Mouse (Mus musculus): Measurements from ENCODE around the gene Gm20422.

The Gm20422 gene

DNA sequence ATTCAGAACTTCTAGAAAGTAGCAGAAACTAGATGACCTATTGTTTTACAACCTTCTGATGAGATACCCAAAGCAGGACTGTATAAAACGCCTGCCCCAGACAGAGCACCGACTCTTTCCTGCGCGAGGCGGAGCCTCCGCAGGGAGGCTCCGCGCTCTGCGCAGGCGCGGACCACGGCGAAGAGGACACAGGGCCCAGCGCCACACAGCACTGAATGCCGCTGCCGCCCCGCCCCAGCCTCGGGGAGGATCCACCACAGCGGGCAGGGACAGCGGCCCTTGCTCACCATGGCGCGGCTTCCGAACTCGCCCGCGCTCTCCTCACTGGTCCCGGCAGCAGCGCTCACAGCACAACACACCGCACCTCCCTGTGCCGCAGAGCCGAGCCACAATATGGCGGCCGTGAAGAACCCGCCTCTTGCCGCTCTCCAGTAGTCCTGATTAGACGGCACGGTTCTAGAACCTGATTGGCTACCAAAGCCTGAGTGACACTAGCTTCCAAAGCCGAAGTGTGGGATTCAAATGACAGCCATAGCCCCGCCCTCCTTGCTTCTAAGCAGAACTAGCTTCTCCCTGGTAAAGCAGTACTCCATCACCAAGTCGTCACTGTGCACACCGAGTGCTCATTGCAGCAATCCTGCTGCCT lies at the start of gene Gm20422:
Gene Gm20422, minus strand, starts transcription at position 384 of the 646 bp plus-strand sequence.
- peak; percentile 88 for DNase-seq

DNA sequence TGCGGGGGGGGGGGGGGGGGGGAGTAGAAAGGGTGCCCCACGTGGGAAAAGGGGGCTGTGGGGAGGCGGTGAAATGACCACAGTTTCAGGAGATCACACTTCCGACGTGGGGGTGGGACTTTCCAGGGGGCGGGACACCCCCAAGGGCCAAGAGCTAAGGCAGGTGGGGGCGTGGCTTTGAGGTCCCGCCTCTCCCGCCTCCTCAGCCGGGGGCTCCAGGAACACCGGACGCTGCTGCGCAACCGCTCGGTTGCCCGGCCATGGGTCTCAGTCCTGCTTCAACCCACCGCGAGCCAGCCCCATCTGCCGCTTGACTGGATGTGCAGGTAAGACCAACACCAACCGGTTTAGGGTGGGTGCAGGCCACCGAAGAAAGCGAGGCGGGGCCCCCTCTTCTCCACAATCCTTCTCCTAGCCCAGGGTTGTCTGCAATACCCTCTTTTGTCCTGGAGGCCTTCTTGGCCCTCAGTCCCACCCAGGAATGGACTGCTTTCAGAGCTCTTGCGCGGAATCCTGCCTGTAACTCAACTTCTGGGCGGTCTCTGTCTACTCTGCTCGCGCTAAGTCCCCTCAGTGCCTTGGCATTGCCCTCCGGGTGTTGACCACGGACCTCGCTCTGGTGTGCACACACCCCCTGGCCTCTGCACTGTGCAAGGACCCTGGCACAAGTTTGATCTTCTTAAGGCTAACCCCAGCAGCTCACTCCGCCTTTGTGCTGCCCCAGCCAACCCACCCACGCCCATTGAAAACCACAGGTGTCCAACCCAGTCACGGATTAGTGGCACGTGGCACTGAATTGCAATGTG lies 47.9 kb upstream of the Gm20422 start, which contains the start of gene Lpar2:
Gene Lpar2, plus strand, starts transcription at position 44 of the 806 bp plus-strand sequence.
- DNase-seq: peak; percentile 83

DNA sequence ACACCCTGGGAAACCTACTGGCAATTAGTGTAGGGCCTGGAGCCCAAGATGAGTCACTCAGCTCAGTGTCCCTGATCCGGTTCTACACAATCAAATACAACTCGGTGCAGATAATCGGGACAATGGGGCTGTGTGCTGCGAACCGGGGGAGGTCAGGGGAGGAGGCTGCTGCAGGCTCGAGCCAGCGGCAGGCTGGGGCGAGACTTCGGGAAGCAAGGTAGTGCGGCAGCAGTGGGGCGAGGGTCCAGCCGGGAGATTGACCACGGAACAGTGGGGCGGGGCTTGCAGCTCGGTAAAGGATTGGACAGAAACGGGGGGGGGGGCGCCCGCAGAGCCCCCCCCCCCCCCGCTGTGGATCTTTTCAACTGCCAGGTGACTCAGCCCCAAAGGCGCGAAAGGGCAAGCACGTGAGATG lies 47.3 kb upstream of the Gm20422 start:
- peak; percentile 51 for DNase-seq

DNA sequence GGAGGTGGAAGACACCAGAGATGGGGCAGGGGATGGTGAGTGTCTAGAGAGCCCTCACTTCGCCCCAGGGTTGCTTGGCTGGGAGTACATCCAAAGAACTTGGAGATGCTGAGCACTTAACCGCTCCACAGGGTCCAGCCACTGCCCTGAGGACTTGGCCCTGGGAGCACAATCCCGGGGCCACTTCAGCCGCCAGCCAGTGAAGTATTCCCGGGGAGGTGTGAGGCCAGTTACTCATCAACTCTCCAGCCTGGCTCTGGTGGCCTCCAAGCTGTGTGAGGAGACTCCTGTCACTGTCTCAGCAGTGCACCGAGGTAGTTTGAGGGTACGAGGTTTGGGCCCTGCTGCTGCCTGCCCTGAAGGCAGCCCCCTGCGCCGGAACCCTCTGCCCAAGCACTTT lies 45.8 kb upstream of the Gm20422 start:
- no peak for DNase-seq

DNA sequence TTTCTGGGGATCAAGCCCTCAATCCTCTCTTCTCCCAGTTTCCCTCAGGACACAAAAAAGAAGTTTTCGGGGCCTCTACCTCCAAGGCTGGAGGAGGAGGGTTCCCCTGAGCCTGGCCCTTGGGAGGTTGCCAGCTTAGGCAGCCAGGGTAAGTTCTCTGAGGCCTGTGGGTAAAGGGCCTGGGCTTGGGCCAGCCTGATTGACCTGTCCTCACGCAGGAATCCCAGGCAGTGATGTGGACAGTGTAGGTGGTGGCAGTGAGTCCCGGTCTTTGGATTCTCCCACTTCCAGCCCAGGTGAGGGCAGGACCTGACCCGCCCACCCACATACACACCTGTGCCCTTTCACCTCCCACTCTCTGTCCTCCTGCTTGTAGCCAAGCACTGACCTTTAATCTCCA lies 40.7 kb upstream of the Gm20422 start:
- no peak for DNase-seq

DNA sequence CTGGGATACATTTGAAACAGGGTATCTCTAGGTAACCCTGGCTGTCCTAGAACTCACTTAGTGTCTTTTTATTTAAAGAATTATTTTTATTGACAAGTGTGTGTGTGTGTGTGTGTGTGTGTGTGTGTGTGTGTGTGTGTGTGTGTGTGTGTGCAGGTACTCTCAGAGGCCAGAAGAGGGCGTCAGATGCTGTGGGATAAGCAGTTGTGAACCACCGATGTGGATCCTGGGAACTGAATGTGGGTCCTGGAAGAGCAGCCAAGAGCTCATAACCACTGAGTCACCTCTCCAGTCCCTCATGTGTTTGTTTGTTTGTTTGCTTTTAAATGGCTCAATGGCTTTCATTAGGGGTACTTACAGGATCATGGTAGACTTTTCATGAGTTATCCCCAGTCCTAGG lies 40.2 kb upstream of the Gm20422 start:
- DNase-seq: no peak

DNA sequence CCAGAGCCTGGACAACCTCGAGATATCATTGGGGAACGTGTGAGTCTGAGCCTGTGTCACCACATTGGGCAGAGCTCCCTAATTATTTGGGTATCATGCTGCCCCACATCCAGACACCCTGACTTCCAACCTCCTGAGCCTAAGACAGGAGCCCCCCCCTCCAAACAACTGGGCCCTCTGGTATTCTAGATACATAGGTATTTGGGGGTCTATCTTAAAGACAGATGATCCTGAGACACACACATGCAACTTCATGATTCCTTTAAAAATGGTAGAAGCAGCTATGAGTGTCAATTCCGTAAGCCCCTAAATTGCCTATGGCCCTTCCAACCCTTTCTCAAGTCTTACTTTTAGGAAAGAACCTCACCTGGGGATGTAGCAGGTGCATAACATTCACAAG lies 35.1 kb upstream of the Gm20422 start:
- no peak for DNase-seq

DNA sequence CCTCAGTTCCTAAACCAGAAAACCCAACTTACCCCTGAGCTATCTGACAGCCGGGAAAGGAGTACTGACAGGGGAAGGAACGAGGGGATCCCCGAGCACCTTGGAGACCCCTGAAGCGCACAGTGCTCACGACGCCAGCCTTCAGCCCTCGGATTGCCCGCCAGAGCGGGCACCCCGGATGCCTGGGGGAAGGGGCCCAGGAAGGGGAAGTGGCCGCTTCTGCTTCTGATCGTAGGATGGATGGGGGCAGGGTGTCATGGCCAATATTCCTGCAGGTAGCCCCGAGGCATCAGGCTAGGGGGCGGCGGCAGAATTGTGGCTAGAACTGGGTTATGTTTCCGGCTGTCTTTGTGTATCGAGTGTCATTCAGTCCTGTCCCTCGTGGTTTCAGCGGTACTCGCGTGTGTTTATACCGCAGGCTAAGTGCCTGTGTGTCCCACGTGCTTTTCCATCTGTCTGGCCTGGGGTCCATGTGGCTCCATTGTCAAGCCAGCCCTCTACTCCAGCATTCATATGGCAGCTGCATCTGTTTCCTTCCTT lies 34.2 kb upstream of the Gm20422 start:
- DNase-seq: peak; percentile 75

DNA sequence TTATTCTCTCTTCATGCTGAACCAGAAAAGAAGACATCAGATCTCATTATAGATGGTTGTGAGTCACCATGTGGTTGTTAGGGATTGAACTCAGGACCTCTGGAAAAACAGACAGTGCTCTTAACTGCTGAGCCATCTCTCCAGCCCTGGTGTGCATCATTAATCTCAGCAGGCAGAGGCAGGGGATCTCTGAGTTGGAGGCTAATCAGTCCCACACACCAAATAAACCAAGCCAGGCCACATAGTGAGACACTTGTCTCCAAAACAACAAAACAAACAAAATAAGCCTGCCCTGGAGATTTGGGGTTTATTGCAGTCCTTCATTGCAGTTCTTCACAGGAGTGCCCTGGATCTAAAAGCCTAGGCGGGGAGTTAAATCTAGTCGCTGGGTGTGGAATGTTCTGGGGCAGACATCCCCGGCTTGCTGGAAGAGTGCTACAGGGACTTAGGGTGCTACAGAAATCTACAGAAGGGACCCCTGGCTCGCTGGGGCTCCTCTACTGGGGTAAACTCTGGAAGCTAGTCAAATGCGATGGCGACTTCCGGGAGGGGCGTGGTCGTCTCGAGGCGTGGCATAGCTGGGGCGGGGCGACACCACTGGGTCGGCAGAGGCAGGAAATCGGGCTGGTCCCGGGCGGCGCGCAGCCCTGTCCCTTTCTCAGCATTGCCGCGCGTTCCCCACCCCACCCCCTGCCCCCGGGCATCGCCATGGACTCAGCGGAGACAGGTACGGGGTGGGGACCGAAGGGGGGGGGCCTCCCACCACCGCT lies 33.6 kb upstream of the Gm20422 start, which contains the start of gene Gmip:
Gene Gmip, plus strand, starts transcription at position 586 of the 770 bp plus-strand sequence.
- DNase-seq: peak; percentile 96

DNA sequence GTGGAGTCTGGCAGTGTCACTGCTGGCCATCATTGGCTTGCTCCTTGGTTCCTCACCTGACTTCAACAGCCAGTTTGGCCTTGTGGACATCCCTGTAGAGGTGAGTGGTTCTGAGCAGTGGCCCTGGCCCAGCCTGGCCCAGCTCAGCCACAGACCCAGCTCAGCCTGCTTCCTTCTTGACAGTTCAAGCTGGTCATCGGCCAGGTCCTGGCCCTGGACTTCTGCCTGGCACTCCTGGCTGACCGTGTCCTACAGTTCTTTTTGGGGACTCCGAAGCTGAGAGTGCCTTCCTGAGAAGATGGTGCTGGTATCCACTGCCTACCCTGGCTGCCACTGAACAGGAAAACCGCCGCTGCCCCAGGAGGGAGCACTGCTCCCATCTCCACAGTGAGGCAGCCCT lies 32.5 kb upstream of the Gm20422 start:
- no peak for DNase-seq

DNA sequence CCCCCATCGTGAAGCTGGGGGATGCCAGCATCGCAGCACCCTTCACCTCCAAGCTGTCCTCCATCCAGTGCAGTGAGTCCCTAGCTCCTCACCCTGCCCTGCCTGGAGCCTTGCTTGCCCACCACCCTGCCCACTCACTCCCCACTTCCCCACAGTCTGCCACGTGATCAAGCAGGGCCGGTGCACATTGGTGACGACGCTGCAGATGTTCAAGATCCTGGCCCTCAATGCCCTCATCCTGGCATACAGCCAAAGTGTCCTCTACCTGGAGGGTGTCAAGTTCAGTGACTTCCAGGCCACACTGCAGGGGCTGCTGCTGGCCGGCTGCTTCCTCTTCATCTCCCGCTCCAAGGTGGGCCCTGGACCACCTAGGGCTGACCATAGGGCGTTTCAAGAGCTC lies 30.8 kb upstream of the Gm20422 start:
- DNase-seq: no peak

DNA sequence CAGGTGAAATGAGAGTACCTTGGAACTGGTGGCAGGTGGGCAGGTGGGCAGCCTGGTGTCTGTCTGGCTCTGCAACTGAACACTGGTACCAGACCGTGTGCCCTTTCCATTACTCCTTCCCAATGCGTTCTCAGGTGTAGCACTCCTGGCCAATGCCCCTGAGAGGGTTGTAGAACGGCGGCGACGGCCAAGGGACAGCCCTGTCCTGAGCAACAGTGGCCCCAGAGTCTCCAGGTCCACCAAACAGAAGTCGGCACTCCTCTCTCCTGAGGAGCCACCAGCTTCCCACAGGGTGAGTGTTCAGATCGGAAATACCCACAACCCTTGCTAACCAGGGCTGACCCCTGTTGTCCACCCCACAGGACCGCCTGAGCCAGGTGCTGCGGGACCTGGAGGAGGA lies 30.4 kb upstream of the Gm20422 start:
- peak; percentile 2 for DNase-seq

DNA sequence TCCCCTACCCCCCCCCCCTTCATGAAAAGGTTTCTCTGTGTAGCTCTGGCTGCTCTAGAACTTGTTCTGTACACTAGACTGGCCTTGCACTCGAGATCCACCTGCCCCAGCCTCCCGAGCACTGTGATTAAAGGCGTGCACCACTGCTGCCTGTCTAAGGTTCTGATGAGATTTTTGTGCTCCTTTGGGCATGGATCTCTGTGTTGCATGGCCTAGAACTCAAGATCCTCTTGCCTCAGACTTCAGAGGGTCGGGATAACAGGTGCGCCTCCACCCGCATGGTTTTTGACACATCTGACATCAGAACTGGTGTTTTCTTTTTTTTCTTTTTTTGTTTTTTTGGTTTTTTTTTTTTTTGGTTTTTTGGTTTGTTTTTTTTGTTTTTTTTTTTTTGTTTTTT lies 29.9 kb upstream of the Gm20422 start:
- DNase-seq: peak; percentile 2

DNA sequence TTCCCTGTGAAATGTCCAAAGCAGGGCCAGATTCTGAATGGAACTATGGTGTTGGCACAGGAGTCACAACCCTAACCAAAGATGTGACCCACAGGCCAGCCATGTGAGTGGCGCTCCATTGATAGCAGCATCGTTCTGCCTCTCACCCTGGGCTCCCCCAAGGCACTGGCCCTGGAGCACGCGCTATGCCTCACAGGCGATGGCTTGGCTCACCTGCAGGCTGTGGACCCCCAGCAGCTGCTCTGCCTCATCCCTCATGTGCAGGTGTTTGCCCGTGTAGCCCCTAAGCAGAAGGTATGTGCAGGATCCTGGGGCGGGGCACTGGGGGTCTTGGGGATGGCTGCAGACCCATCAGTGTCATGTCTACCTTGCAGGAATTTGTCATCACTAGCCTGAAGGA lies 28.7 kb upstream of the Gm20422 start:
- DNase-seq: peak; percentile 2

DNA sequence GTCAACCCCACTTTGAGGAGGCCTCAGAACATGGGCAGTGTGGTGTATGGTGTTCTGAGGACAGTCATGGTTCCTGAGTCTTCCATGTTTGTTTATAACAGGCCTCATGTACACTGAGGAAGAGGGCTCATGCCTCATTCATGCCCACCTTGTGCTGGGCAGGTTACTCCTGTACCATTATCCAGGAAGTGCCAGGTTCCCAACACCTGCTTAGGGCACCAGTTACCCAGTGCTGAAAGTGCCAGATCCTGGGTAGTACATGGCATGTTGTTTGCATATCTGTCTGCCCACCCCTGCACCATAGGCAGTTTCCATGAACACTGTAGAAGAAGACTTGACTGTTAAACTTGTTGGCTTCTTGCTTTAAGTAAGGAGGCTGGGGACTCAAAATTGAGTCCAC lies 27.5 kb upstream of the Gm20422 start:
- DNase-seq: peak; percentile 1

DNA sequence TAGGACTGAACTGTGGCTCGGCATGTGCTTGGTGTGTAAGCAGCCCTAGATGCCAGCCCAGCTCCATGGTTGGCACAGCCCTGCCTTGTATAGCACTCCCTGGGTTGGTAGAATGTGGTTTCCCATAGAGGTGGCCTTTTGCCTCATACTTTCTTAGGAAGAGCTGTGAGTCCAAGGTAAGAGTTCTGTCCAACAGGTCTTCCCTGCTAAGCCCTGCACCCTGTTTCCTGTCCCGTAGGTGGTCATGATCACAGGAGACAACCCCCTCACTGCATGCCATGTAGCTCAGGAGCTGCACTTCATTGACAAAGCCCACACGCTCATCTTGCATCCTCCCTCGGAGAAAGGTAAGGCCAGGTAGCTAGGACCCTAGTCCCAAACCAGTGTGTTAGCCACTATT lies 27.1 kb upstream of the Gm20422 start:
- peak; percentile 2 for DNase-seq

DNA sequence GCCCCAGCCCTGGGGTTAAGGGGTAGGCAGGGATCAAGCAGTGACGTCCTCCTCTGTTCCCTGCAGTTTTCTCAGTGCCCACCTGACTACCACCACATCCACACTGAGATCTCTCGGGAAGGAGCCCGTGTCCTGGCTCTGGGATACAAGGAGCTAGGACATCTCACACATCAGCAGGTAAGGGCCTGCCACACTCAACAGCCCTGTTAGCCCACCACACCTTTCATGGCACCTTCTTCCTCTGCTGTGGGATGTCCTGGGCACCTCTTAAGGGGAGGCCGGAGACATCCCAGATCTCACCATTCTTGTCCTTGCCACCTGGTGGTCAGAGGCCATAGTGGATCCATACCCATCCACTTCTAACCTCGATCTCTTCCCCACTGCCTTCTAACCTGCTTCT lies 25.3 kb upstream of the Gm20422 start:
- peak; percentile 3 for DNase-seq

DNA sequence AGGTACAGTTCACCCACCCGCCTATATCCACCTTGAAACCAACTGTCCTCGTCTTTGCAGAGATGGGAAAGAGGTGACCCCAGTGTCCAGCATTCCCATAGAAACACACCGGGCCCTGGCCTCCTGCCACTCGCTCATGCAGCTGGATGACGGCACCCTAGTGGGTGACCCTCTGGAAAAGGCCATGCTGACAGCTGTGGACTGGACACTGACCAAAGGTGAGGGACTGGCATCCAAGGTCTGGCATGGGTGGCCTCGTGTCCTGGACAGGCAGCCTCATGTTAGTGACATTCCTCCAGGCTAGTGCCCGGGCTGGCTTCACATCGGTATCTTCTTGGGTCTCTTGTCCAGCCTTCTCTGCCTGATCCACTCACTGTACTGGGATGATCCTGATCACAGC lies 24.6 kb upstream of the Gm20422 start:
- DNase-seq: peak; percentile 2

DNA sequence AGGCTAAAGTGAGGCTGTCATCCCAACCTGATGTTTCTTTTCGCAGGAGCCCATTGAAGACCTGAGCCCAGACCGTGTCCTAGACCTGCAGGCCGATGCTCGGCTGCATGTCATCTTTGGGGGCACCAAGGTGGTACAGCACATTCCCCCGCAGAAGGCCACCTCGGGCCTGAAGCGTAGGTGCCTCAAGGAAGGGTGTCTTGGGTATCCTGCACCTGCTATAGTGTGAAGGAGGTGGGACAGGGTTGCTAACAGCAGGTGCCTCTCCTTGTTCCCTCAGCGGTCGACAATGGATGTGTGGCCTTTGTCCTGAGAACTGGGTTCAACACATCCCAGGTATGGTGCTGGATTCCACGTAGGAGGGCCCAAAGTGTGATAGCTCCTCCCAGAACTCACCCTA lies 23.0 kb upstream of the Gm20422 start:
- DNase-seq: peak; percentile 1

DNA sequence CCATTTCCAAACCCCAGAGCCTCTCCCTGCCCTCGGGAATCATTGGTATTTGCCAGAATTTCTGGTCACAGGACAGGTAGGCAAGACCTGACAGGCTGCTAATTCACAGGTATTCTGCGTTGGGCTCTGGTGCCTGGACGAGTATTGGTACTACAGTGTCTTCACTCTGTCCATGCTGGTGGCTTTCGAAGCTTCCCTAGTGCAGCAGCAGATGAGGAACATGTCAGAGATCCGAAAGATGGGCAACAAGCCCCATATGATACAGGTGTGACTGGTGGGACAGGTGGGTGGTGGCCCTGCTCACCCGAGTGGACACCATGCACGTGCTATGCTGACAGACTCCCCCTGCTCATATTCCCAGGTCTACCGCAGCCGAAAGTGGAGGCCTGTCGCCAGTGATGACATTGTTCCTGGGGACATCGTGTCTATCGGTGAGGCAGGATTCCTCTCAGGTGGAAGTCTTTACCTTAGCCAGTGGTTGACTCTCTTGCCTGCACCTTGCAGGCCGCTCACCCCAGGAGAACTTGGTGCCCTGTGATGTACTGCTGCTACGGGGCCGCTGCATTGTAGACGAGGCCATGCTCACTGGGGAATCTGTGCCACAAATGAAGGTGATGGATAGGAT lies 22.1 kb upstream of the Gm20422 start:
- DNase-seq: peak; percentile 2

DNA sequence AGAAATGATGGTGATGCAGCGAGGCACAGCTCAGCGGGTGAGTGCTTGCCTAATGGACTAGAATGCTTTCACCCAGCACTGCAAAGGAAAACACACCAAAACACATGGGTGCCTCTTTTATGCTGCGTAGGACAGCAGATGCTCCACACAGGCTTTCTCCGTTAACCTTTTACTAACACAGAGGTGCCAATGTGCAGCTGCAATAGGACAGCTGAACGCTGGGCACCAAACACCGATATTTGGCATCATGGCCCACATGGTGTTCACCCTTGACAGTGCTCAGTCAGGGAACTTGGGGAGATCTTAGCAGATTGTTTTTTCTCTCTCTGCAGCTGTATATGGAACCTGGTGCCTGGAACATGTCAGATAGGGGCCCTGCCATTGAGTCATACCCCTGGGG lies 20.2 kb upstream of the Gm20422 start:
- peak; percentile 1 for DNase-seq

DNA sequence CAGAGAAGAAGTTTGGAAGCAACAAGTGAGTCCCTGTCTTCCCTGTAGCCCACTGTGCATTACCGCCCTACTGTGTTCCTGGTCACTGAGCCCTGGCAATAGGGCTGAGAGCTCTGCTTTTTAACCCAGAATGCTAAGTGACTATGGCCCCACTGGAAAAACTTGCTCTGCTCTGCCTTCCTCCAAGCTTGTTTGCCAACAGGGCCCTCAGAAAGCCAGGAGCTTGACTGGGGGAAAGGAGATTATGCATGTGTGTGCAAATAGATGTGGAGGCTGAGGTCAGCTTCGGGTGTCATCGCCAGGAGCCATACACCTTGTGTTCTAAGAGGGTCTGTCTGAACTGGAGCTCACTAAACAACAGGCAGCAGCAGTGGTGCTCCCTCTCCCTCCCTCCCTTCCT lies 19.4 kb upstream of the Gm20422 start:
- DNase-seq: peak; percentile 2

DNA sequence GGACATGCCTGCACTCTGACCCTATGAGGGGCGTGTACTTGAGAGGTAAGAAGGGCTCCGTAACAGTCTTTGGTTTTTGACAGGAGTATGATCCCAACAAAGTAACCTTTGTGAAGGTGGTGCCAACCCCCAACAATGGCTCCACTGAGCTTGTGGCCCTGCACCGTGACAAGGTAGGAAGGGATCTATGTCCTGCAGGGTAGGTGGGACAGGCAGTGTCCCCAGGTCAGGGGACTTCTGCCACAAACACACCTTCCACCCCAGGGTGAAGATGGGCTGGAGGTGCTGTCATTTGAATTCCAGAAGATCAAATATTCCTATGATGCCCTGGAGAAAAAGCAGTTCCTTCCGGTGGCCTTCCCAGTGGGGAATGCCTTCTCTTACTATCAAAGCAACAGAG lies 19.0 kb upstream of the Gm20422 start:
- DNase-seq: peak; percentile 1
